Mouse (Mus musculus) limb, embryonic 11.5 days (tissue): ENCODE measurements around the gene Ccdc88c. TPM values are rescaled to one million over a fixed set of nuclear protein-coding genes. Genes with fewer than 3 reads are reported as not detected.
A peak's percentile ranks its signal among the peaks of the same experiment; 100 is the strongest.

Experiments used
- ATAC-seq: fragments of 200-750 bp; cut with Nextera tagmentation; 2 replicates; pipeline ENCODE4 v1.8.0; 2017; ENCODE audit warnings: low read depth; ENCODE audit not compliant: insufficient number of reproducible peaks, low FRiP score, low TSS enrichment
- DNase-seq: peaks from one replicate; pipeline ENCODE4 v3.0.0-alpha.2; 2015; ENCODE audit warnings: low spot score
- H3K27ac ChIP-seq: fragments of 300-500 bp; sonication (generic); replicated peaks from 2 replicates; pipeline ENCODE4 v1.5.1; 2014; ENCODE audit warnings: low read depth, mild to moderate bottlenecking, low read length
- H3K27me3 ChIP-seq: fragments of 300-500 bp; sonication (generic); 2 replicates; pipeline ENCODE4 v1.6.1; 2014; ENCODE audit warnings: mild to moderate bottlenecking, low read length, mixed read lengths; ENCODE audit not compliant: control insufficient read depth, insufficient read depth
- H3K36me3 ChIP-seq: fragments of 300-500 bp; sonication (generic); 2 replicates; pipeline ENCODE4 v1.6.1; 2014; ENCODE audit warnings: mild to moderate bottlenecking, low read length, moderate library complexity, mixed read lengths; ENCODE audit not compliant: control insufficient read depth, insufficient read depth
- H3K4me1 ChIP-seq: fragments of 300-500 bp; sonication (generic); 2 replicates; pipeline ENCODE4 v1.6.1; 2014; ENCODE audit warnings: low read length, mixed read lengths; ENCODE audit not compliant: control insufficient read depth, insufficient read depth
- H3K4me2 ChIP-seq: fragments of 300-500 bp; sonication (generic); 2 replicates; pipeline ENCODE4 v1.6.1; 2014; ENCODE audit warnings: low read depth, mild to moderate bottlenecking, moderate library complexity; ENCODE audit not compliant: severe bottlenecking
- H3K4me3 ChIP-seq: fragments of 300-500 bp; sonication (generic); 2 replicates; pipeline ENCODE4 v1.5.1; 2014; ENCODE audit warnings: low read depth, low read length
- H3K9ac ChIP-seq: fragments of 300-500 bp; sonication (generic); 2 replicates; pipeline ENCODE4 v1.6.1; 2014; ENCODE audit warnings: mild to moderate bottlenecking, low read length
- H3K9me3 ChIP-seq: fragments of 300-500 bp; sonication (generic); 2 replicates; pipeline ENCODE4 v1.6.1; 2016; ENCODE audit warnings: low read length; ENCODE audit not compliant: control insufficient read depth
- WGBS: fragments of 180-500 bp; shearing (Covaris S2); extraction: QIAGEN DNeasy Blood & Tissue Kit; methylation state at CpG from one replicate; pipeline ENCODE4 v1.1.7; 2014; 5-methylcytosine and 5-hydroxymethylcytosine counted together
- microRNA counts: library from miRNA; unstranded; fragments of <30 nt; microRNA quantifications from one replicate; lab custom pipeline; 2016
- microRNA-seq: library from miRNA; unstranded; fragments of <30 nt; microRNA quantifications from one replicate; pipeline ENCODE4, GENCODE M21; 2016
- polyA plus RNA-seq: library from polyadenylated mRNA; unstranded; fragments of >200 nt; fragmentation: Nextera tagmentation; extraction: Ambion mirVana; gene quantifications from 2 replicates; pipeline ENCODE4 v1.2.1, GENCODE M21; 2014

Ccdc88c gene
- polyA plus RNA-seq, 1 experiment from 2014 or later, result 3.2 TPM

- 87% methylated on average over 3 of the region's 3 CpGs for WGBS
- Histone ChIP-seq H3K27ac (no peak overlapping the region), H3K9ac (no peak overlapping the region), H3K4me3 (no peak overlapping the region), H3K4me2 (no peak overlapping the region), H3K36me3 (no peaks in the 10 kb centered on the region), H3K27me3 (no peaks in the 10 kb centered on the region), H3K9me3 (no peaks in the 10 kb centered on the region), H3K4me1 (no peaks in the 10 kb centered on the region)
- no peak for ATAC-seq
- no peak for DNase-seq
Measured at GRCm38 (mm10) chr12:100862272-100862671, 166.6 kb downstream of the Ccdc88c start.

MicroRNAs within 50 kb of the gene (microRNA counts, 519-probe panel; counts per million panel counts)
- microRNA mmu-miR-1190 (lab: Ali Mortazavi, UCI), result 777 counts per million, percentile 3 among the panel's probes with 10 or more counts

Small RNA genes lying within 50 kb of the gene (microRNA-seq; reads per million reads assigned to microRNA genes)
- gene Mir1190, result not detected

Other genes starting within 250 kb of the Ccdc88c start
- 0.28 and 0.36 TPM in 2 replicates for gene Dglucy, start 250.0 kb downstream of the Ccdc88c start, polyA plus RNA-seq
- 0.11 TPM in 1 of 2 replicates, not detected in the other for gene Gpr68, start 120.9 kb downstream of the Ccdc88c start, polyA plus RNA-seq
- gene Ppp4r3a, start 54.6 kb upstream of the Ccdc88c start, polyA plus RNA-seq, result 60.9 and 71.2 TPM in 2 replicates